Mouse (Mus musculus): ENCODE measurements around the gene Slc25a42.
"Not testable (repeated sequence)": the region's sequence is repeated elsewhere in the genome, so short reads cannot be mapped to it uniquely, and the experiment has no call there.

Slc25a42 gene

GRCm38 (mm10) chr8:70212112-70213055, at the start of gene Slc25a42:
Slc25a42 (minus strand) TSS chr8:70212305.
- peak; percentile 100 for DNase-seq

GRCm38 (mm10) chr8:70259043-70259442, 46.9 kb upstream of the Slc25a42 start:
- no peak for DNase-seq

- no peak for DNase-seq
Measured at GRCm38 (mm10) chr8:70258600-70258999, 46.5 kb upstream of the Slc25a42 start.

GRCm38 (mm10) chr8:70257456-70257855, 45.4 kb upstream of the Slc25a42 start:
- DNase-seq, result no peak

GRCm38 (mm10) chr8:70254628-70255027, 42.5 kb upstream of the Slc25a42 start:
- no peak for DNase-seq

- peak; percentile 65 for DNase-seq
Measured at GRCm38 (mm10) chr8:70247841-70248240, 35.7 kb upstream of the Slc25a42 start.

GRCm38 (mm10) chr8:70246622-70247021, 34.5 kb upstream of the Slc25a42 start:
- no peak for DNase-seq

GRCm38 (mm10) chr8:70240642-70241041, 28.5 kb upstream of the Slc25a42 start:
- DNase-seq, result no peak

- no peak for DNase-seq
Measured at GRCm38 (mm10) chr8:70237842-70238241, 25.7 kb upstream of the Slc25a42 start.

- DNase-seq, result no peak
Measured at GRCm38 (mm10) chr8:70234781-70235128, 22.6 kb upstream of the Slc25a42 start.

GRCm38 (mm10) chr8:70234080-70234780, 22.1 kb upstream of the Slc25a42 start, which contains the start of the genes Sugp2 and Armc6:
Sugp2 (plus strand) TSS chr8:70234226.
Armc6 (minus strand) TSS chr8:70234466.
- peak; percentile 98 for DNase-seq

GRCm38 (mm10) chr8:70233606-70234005, 21.5 kb upstream of the Slc25a42 start:
- no peak for DNase-seq

GRCm38 (mm10) chr8:70230837-70231236, 18.7 kb upstream of the Slc25a42 start:
- no peak for DNase-seq

GRCm38 (mm10) chr8:70227997-70228396, 15.9 kb upstream of the Slc25a42 start:
- DNase-seq, result peak; percentile 57

- peak; percentile 48 for DNase-seq
Measured at GRCm38 (mm10) chr8:70223341-70223740, 11.2 kb upstream of the Slc25a42 start.

GRCm38 (mm10) chr8:70222041-70222440, 9.9 kb upstream of the Slc25a42 start:
- no peak for DNase-seq

GRCm38 (mm10) chr8:70220911-70221310, 8.8 kb upstream of the Slc25a42 start:
- DNase-seq, result no peak

GRCm38 (mm10) chr8:70220236-70220840, 8.2 kb upstream of the Slc25a42 start:
- DNase-seq, result no peak

- DNase-seq, result no peak
Measured at GRCm38 (mm10) chr8:70219107-70219684, 7.1 kb upstream of the Slc25a42 start.

- no peak for DNase-seq
Measured at GRCm38 (mm10) chr8:70217441-70217840, 5.3 kb upstream of the Slc25a42 start.

- DNase-seq, result no peak
Measured at GRCm38 (mm10) chr8:70216566-70216965, 4.5 kb upstream of the Slc25a42 start.

- not testable (repeated sequence) for DNase-seq
Measured at GRCm38 (mm10) chr8:70216161-70216560, 4.1 kb upstream of the Slc25a42 start.

- no peak for DNase-seq
Measured at GRCm38 (mm10) chr8:70215092-70215491, 3.0 kb upstream of the Slc25a42 start.
